Mouse (Mus musculus) spleen, adult 2 months (tissue): ENCODE data around the gene Tenm3.

Source experiments
- CTCF ChIP-seq: fragments of 200-500 bp; IDR thresholded peaks from 2 replicates; pipeline ENCODE4 v1.5.1; 2011; ENCODE audit warnings: mild to moderate bottlenecking, inconsistent platforms; ENCODE audit not compliant: insufficient read depth, insufficient read length, insufficient replicate concordance; ENCODE audit errors: extremely low read depth
- POLR2A ChIP-seq: fragments of 200-500 bp; IDR thresholded peaks from 2 replicates; pipeline ENCODE4 v1.6.1; 2011; ENCODE audit warnings: low read depth, low read length, inconsistent platforms

GRCm38 (mm10) chr8:48508641-48509599 lies 334.8 kb downstream of the Tenm3 start:
- TF ChIP-seq POLR2A: no peak
- TF ChIP-seq CTCF: no peak
